In the genomic region with DNA sequence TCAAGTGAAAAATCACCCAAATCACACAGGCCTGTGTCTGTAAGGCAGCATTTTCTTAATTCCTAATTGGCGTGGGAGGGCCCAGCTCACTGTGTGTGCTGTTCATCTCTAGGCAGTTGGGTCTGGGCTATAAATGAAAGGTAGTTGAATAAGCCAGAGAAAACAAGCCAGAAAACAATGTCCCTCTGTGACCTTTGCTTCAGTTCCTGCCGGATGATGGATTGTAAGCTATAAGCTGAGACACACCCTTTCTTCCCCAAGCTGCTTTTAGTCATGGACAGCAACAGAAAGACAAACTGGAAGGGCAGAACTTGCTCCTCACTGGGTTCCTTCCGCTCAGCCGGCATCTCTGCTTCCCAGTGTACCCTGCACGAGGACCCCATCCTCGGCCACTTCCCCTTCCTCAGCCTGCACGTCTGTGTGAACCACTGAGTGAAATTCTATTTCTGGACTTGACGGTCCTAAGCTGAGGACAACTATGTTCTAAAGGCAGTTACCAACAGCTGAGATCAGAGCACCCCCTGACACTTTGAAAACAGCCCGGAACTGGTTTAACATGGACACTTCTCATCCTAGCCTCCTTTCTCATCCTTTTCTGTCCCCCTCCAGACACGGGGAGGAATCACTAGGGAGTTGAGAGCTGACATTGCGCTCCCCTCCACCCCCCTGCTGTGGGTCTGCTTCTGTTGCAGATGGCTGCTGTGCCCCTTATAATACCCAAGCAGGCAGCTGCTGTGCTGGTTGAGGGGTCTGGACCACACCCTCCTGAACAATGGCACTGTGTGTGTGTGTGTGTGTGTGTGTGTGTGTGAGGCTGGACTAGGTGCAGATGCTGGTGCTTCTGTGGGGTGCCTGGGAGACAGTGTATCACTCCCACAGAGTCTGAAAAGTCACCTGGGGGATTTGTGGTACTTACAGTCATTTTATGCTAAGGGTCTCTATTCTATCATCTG, we compare ENCODE assay signal across 8 mouse cellular contexts. TPM values are rescaled to one million over a fixed set of nuclear protein-coding genes. Genes with fewer than 3 reads are reported as not detected.
DNase-seq lines count a peak whose midpoint lies in the region; ATAC-seq and TF ChIP-seq lines count a peak whose summit lies in the region.

No protein-coding gene starts in this region.

- peak; percentile 64; the same call in 1 of the 2 replicates for ATAC-seq in kidney, embryonic 16.5 days (ENCODE audit: low FRiP score, low TSS enrichment)
- ATAC-seq in intestine, postnatal 0 days = peak; percentile 38; the same call in 1 of the 2 replicates

- TF ChIP-seq POLR2A in brain, embryonic 14.5 days (IDR thresholded peaks at IDR 0.05; ENCODE audit: borderline replicate concordance, extremely low read depth, insufficient read depth, insufficient read length, poor library complexity, severe bottlenecking) = no peak

- H3K4me3 ChIP-seq in kidney, embryonic 16.5 days (ENCODE audit: low read length) = no peak overlapping the region
- H3K4me3 ChIP-seq in intestine, postnatal 0 days (ENCODE audit: low read depth, low read length) = no peak overlapping the region

- 56% methylated on average over 11 of the region's 11 CpGs for WGBS in kidney, embryonic 16.5 days
- 50% methylated on average over 11 of the region's 11 CpGs for WGBS in intestine, postnatal 0 days

- no peak for TF ChIP-seq CTCF in brain, embryonic 14.5 days (IDR thresholded peaks at IDR 0.05; ENCODE audit: borderline replicate concordance, extremely low read depth, insufficient read depth, insufficient read length)
- no peak for TF ChIP-seq CTCF in intestine, postnatal 0 days (IDR thresholded peaks at IDR 0.05; ENCODE audit: low read depth)

- peak overlapping the region; percentile 77 for H3K27ac ChIP-seq in kidney, embryonic 16.5 days (ENCODE audit: low read length)
- H3K27ac ChIP-seq in intestine, postnatal 0 days (ENCODE audit: low read depth, low read length) = no peak overlapping the region; the same call in 1 of the 2 replicates

- no peak overlapping the region for H3K9ac ChIP-seq in kidney, embryonic 16.5 days (replicated peaks; ENCODE audit: low read length)
- no peak overlapping the region for H3K9ac ChIP-seq in intestine, postnatal 0 days (ENCODE audit: low read depth, low read length)

- no peaks in the 10 kb centered on the region for H3K27me3 ChIP-seq in kidney, embryonic 16.5 days (ENCODE audit: insufficient read depth, low read length)
- H3K27me3 ChIP-seq in intestine, postnatal 0 days (replicated peaks; ENCODE audit: control insufficient read depth, insufficient read depth, low read length) = no peaks in the 10 kb centered on the region

- no peak overlapping the region for H3K4me2 ChIP-seq in kidney, embryonic 16.5 days (replicated peaks; ENCODE audit: low read depth, low read length)
- H3K4me2 ChIP-seq in intestine, postnatal 0 days (replicated peaks; ENCODE audit: low read depth) = no peak overlapping the region

- H3K4me1 ChIP-seq in kidney, embryonic 16.5 days (ENCODE audit: insufficient read depth, low read length) = peaks cover 24% of the 10 kb centered on the region
- peaks cover 5% of the 10 kb centered on the region for H3K4me1 ChIP-seq in intestine, postnatal 0 days (replicated peaks; ENCODE audit: control insufficient read depth, insufficient read depth, low read length)

- 0 out of 2 replicates have a peak, but pooled peaks cover 3% of the 10 kb centered on the region for H3K9me3 ChIP-seq in kidney, embryonic 16.5 days (ENCODE audit: low read length)
- no peaks in the 10 kb centered on the region for H3K9me3 ChIP-seq in intestine, postnatal 0 days (ENCODE audit: control insufficient read depth)

- no peak for DNase-seq in kidney, postnatal 14 days
- DNase-seq in 3T3-L1 (ENCODE audit: low read depth, low spot score) = peak; percentile 65
- peak; percentile 36 for DNase-seq in brain, embryonic 14.5 days (ENCODE audit: low read depth)
- no peak for DNase-seq in ovary, postnatal 10 days (ENCODE audit: low spot score)
- no peak for DNase-seq in adrenal gland, postnatal 4 days (ENCODE audit: low spot score in 2 of 2)
- no peak for DNase-seq in adrenal gland, adult 8-10 months

- H3K36me3 ChIP-seq in kidney, embryonic 16.5 days (ENCODE audit: insufficient read depth, low read length) = no peaks in the 10 kb centered on the region
- no peaks in the 10 kb centered on the region for H3K36me3 ChIP-seq in intestine, postnatal 0 days (ENCODE audit: control insufficient read depth, insufficient read depth)

RNA-seq across cellular contexts. Expression of gene Slc12a8, which starts 12.7 kb away (rescaled TPM):
- 0.92 and 1.0 TPM in 2 replicates for polyA plus RNA-seq in kidney, embryonic 16.5 days (2015; fragmentation: Nextera tagmentation; extraction: Ambion mirVana)
- 0.75 and 1.1 TPM in 2 replicates for polyA plus RNA-seq in brain, embryonic 14.5 days (2012; rRNA removed)
- 4.9 and 6.1 TPM in 2 replicates for polyA plus RNA-seq in intestine, postnatal 0 days (2015; fragmentation: Nextera tagmentation; extraction: Ambion mirVana)
- 1 to 10 TPM; 2.4 to 2.6 TPM for total RNA-seq in adrenal gland, postnatal 4 days (2021)
- under 1 TPM; 0.55 to 0.91 (median 0.77) TPM for total RNA-seq in adrenal gland, adult 8-10 months (2022)

Comparison
In these comparisons a context has a peak if more than half of its experiments do, and no peak if none do; other contexts are left out.
1. DNase-seq: peak in 3T3-L1 (single experiment) and brain, embryonic 14.5 days (single experiment); none in kidney, postnatal 14 days (single experiment), ovary, postnatal 10 days (single experiment), adrenal gland, postnatal 4 days (0 of 2) and adrenal gland, adult 8-10 months (single experiment).